Mouse (Mus musculus) thymus, postnatal 36 days (tissue): ENCODE measurements around the gene Mrpl46.

Experiments used
- DNase-seq, 2 experiments: peaks; one replicate each; pipeline ENCODE4 v3.0.0; 2022; ENCODE audit warnings: mixed read lengths in 2 of 2

The Mrpl46 gene

DNA sequence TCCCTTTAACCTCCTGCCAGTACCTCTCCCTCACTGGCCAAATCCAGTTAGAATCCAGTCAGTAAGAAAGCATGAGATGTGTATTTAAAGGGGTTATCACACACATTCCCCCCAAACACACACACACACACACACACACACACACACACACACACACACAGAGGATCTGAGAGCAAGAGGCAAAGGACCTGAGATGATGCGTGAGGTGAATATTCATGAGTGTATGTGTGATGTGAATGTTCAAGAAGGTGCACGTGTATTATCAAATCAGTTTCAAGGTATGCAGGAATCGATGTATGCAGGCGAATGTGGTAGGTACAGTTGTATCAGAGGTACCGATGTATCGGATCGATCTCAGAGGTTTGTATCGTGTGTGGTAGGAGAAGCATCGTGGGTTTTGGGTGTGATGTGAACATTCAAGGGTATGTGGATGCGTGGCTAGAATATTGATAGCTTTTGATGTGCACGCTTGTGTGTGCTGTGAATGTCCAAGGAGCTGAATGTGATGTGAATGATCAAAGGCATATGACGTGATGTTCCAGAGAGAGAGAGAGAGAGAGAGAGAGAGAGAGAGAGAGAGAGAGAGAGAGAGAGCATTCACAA lies 15.3 kb downstream of the Mrpl46 start:
- no peak for DNase-seq

- peak; percentile 87 to 92 for DNase-seq
Observed at GRCm38 (mm10) chr7:78766019-78766683, 17.2 kb downstream of the Mrpl46 start.

- peak in 1 of 2 experiments; percentile 16 for DNase-seq
Observed at GRCm38 (mm10) chr7:78765215-78765631, 18.1 kb downstream of the Mrpl46 start.

GRCm38 (mm10) chr7:78763801-78764200 lies 19.5 kb downstream of the Mrpl46 start:
- no peak for DNase-seq

DNA sequence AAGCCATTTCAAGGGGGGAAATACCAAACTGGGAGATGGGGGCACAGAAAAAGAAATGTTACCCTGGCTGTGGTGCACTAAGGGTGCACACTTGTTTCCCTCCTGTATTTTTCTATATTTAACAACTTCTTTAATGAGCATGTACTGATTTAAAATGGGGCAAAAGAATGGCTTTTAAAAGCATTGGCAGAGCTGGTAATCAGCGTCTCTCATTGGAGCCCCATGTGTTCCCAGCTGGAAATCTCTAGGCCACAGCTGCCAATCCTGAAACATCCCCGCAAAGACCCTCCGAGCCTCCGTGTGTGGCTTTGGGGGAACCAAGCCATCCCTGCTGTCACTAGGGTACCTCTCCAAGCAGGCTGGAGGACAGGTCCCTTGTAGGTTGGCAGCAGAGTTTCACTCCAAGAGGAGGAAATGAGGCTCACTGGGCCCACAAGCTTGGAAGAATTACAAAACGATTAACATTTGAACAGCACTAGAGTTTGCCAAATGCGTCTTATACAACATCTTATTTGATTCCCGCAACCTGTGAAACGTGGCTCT lies 28.8 kb downstream of the Mrpl46 start:
- no peak for DNase-seq

DNA sequence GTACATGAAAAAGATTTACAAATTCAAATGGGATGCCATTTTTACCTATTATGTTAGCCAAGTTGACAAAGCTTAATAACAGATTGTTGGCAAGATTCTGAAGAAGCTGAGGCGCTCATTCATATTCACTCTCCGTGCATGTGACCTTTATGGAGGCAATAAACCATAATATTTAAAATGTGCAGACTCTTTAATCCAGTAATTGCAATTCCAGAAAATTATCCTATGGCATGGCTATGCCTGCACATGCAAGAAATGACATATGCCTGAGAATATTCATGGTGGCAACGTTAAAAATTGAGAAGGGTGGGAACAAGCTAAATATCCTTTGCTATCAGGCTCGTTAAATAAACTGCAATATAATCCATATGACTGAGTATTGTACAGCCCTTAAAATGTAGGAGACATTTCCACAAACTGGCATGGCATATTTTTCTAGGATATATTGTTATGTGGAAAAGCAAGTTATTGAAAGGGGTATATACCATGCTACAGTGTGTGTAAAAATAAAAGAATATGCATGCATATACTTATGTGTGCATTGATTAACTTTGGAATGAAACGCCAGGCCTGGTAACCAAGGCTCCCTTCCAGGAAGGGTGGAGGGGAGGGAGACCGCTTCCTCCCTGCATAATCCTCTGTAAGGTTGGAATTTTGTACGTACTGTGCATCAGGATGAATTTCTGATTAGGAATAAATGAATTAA lies 29.4 kb downstream of the Mrpl46 start:
- DNase-seq = no peak

DNA sequence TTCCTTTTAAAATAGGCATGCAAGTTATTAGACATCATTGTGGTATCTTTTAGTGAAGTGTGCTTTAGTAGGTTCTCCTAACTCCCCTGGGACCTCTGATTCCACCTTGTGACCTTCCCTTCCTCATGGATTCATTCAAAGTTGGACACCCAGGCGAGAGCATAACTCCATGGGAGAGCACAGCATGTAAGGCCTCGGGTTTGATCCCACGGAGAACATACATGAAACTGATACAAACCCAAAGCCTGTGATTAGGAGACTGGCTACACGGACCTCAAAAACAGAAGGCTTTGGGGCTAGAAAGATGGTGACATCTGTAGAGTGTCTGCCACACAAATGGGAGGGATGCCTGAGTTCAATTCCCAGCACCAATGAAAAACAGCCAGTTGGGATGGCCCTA lies 30.4 kb downstream of the Mrpl46 start:
- no peak for DNase-seq

DNA sequence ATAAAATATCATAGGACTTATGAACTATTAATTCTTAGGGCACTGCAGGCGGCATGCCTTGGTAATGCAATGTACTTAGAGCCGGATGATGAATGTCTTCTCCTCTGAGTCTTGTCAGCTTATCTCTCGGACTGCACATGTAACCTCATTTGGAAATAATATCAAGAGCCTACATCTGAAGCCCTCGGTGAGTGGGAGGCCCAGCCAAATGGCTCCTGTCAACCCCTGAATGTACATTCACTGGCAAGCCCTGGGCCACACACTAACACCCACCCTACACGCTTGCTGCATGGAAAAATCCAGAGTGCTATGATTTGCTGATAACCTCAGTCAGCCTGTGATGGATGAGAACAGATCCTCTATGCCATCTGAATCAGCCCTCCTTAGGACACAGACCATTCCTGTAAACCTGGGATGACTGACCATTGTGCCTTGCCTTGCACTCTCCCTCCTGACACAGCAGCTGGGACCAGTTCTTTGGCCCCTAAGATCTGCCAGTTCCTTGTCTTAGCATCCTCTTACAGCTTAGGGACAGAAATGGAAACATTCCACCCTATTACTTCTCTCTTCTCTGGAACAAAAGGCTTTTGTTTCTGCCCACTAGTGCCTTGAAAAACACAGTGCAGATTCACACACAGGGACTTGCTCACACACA lies 39.5 kb downstream of the Mrpl46 start:
- DNase-seq = no peak

- DNase-seq = no peak
Observed at GRCm38 (mm10) chr7:78739351-78740000, 43.9 kb downstream of the Mrpl46 start.

DNA sequence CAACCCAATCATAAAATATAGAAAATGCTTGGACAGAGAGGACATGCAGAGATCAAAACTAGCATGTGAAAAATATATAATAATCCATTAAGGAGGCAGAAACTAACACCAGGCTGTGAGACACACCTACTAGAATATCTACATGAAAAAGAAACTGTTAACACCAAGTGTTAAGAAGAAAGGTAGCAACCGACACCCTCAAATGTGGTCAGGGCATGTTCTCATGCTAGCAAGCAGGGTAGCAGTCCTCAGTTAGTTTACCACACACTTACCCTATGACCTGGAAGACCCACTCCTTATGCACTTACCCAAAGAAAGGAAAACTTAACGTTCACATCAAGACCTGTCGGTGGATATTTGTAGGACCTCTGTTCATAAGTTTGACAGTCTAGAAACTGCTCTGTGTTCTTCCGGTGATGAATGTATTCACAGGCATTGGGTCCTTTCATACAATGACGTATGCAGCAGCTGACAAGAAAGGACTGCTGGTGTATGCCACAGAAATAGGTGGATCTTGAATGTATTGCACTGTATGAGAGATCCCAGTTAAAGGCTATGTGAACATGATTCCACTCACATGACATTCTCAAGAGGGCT lies 45.6 kb downstream of the Mrpl46 start, which contains the start of gene Ntrk3:
Gene Ntrk3 (minus strand): TSS at position 399 of the 597 bp plus-strand sequence.
- DNase-seq = peak in 1 of 2 experiments; percentile 35

DNA sequence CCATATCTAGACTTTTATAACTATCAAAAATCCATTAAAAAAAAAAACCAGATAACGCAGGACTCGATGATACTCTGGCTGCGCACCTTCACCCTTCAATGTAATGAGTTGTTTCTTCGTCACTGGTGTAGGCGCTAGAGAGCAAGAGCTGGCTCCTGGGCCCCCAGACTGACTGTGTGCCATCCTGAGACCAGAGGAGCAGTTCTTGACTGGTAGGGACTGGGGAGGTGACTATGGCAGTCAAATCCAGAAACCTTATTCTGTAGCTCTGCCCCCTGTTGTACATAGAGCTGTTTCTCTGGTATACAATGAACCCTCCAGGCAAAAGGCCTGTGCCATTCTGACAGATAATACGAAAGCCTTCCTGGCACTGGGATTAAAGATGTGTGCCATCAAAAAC lies 46.1 kb downstream of the Mrpl46 start:
- peak; percentile 44 to 63 for DNase-seq

- DNase-seq = no peak
Observed at GRCm38 (mm10) chr7:78731391-78731790, 51.9 kb downstream of the Mrpl46 start.
